Mouse (Mus musculus) small intestine, adult 2 months (tissue): ENCODE data around the gene Npb.

ENCODE experiments used
- CTCF ChIP-seq: fragments of 200-500 bp; IDR thresholded peaks from 2 replicates; pipeline ENCODE4 v1.5.1; 2012; ENCODE audit warnings: low read depth, mild to moderate bottlenecking, control low read depth, inconsistent platforms, low read length, moderate library complexity, mixed read lengths; ENCODE audit not compliant: insufficient replicate concordance, insufficient read length; ENCODE audit errors: extremely low read depth
- POLR2A ChIP-seq: fragments of 200-500 bp; IDR thresholded peaks from 2 replicates; pipeline ENCODE4 v1.6.1; 2012; ENCODE audit warnings: low read depth, mild to moderate bottlenecking, control low read depth, inconsistent platforms, low read length, moderate library complexity

DNA sequence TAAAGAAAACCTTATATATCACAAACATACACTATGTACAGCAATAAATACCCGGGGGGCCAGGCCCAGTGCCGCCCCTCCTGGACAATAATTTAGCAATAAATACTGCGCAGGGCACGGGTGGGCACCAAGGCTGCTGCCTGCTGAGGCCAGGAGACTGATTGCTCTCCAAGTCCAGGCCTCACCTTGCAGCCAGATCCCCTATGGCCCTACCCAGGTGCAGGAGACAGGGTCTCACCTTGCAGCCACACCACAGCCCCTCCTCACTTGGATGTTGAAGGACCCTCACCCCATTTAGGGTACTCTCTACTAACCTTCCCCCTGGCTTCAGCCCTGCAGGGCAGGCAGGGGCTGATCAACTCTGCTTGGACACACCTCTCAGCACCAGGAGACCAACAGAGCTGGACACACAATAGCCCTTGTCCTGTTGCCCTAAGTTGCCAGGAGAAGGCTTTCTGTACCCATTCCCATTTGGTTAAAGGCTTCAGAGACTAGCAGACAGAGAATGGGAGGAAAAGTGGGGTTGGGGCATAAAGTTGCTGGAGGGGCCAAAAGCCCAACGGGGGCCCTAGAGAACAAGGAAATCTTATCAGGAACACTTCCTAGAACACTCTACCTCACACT lies 17.0 kb downstream of the Npb start, which contains the start of gene Sirt7:
- TF ChIP-seq CTCF: no peak
- no peak for TF ChIP-seq POLR2A
